Mouse (Mus musculus) lung, adult 18-20 months (tissue): ENCODE data around the gene Bcat2.
A peak's percentile ranks its signal among the peaks of the same experiment; 100 is the strongest.
"Not testable (repeated sequence)": the region's sequence is repeated elsewhere in the genome, so short reads cannot be mapped to it uniquely, and the experiment has no call there.

Experiments
- DNase-seq, 2 experiments: peaks; one replicate each; pipeline ENCODE4 v3.0.0; 2022; ENCODE audit warnings: mixed read lengths in 2 of 2

Gene Bcat2

DNA sequence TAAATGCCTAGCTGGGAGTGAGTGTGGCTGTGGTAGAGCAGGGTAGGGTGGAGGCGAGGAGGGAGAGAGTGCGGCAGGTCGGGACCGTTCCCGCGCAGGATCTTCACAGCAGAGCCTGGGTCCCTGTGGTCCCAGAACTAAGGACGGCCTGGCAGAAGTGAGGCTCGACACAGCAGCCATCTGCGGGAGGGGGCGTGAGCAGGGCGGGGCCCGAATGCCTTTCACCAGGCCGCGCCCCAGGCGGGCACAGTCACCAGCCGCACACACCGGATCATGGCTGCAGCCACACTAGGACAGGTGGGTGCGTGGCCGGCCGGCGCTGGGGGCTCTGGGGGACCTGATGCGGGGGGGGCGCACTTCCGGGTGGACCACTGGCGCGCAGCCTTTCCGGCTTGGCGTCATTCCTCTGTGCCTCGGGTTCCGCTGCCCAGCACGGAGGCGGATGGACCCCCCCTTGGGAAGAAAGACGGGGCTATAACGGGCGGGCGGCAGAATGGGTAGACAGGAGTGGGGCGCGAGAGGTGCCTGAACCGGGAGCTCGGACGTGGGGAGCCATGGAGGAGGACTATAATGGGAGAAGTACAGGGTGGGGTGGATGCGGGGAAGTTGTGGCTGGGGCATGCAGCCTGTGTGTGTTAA, at the start of gene Bcat2:
Bcat2 (plus strand) TSS at position 51 of the 639 bp plus-strand sequence.
- DNase-seq = peak; percentile 85 to 91

DNA sequence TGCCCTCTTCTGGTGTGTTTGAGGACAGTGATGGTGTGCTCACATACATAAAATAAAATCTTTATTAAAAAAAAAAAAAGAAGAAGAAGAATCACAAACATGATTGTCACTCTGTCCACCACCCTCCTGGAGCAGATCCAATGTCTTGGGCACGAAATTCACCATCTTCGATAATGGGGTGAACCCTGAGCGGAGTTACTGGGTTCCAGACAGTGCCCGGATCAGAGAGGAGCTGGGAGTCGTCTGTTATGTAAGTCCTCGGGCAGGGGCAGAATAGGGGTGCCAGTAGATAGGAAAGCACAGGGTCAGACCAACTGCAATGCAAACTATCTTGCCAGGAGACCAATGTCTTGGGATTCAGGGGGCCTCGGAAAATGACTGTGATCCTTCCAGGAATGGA, 49.3 kb upstream of the Bcat2 start:
- DNase-seq = no peak

DNA sequence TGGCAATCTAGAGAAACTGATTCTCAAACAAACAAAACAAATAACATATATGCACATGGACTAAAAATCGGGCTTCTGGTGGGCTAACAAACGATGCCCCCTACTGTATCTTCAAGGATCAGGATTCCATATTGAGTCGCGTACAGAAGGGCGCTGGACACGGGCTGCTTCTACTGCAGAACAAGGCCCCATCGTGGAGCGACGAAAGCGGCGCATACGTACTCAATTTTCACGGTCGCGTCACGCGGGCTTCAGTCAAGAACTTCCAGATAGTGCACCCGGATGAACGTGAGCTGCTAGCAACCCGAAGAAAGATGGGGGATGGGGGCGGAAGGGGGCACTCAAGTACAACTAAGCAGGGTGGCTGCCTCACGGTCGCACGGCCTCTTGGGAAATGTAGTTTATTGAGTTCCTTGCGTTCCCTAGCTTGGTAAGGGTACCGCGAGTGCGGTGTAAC, 48.2 kb upstream of the Bcat2 start:
- DNase-seq = peak; percentile 90 to 93

DNA sequence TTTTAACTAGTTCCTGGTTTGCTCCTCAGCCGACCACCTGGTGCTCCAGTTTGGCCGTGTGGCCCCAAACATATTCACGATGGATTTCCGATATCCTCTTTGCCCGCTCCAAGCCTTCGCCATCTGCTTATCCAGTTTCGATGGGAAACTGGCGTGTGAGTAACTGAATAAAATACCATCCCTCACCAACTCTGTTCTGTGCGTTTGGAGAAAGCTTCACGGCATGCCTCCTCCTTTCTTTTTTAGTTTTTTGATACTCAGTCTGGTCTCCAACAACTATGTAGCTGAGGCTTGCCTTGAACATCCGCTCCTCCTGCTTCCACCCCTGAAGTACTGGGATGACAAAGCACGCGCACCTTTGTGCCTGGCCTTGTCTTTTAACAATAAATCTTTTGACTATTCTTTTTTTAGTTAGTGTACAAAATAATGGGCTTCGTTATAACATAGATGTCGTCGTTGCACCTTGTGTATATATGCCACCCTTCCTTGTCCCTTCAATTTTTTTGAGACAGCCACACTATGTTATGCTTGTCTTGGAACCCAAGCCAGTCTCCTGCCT, 47.7 kb upstream of the Bcat2 start:
- no peak for DNase-seq

DNA sequence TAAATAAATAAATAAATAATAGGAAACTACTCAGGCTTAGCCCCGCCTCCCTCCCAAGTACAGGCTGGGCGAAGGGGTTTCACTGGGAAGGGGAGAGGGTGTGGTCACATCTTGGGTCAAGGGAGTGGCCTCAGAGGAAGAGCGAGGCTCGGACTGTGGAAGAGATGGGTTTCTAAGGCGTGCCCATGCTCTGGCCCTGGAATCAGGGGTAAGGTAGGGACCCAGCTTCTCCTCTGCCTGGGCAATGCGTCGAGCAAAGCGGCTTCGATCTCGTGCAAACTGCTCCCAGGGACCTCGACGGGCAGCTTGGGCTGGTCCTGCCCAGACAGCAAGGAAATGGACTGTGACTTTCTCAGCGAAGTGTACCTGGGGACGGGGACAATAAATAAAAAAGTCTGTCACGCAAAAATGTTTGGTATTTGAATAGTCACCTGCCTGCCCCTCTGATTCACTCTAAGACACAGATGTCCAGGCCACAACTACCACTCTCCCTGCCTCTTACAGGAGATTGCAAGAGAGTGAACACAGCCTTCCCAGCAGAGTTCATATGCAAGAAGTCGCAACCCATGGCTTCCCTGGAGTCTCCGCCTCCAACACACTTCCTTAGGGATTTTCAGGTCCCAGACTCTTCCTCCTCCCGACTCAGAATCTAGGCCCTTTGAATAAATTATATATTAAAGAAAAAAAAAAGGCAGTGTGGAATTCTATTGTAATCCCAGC, 46.8 kb upstream of the Bcat2 start:
- DNase-seq = no peak

DNA sequence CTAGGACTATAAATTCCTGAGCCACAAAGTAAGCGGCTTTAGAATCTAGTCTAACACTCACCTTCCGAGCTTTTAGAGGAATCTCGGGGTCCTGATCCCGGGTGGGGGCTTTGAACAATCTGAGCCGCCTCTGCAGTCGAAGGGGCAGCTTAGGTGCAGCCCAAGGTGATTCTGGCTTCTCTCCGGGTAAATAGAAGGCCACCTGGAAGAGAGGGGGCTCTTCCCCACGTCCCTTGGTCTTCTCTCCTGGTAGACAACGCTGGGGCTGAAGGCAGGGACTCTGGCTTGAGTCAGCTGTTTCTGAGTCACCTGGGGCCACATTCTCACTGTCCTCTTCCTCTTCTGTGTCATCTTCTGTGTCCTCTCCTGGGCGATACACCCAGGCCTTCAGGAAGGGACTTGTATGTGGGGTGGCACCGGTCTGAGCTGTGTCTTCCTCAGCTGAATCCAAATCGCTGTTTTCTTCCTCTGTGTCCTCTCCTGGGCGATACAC, 46.2 kb upstream of the Bcat2 start:
- no peak for DNase-seq

DNA sequence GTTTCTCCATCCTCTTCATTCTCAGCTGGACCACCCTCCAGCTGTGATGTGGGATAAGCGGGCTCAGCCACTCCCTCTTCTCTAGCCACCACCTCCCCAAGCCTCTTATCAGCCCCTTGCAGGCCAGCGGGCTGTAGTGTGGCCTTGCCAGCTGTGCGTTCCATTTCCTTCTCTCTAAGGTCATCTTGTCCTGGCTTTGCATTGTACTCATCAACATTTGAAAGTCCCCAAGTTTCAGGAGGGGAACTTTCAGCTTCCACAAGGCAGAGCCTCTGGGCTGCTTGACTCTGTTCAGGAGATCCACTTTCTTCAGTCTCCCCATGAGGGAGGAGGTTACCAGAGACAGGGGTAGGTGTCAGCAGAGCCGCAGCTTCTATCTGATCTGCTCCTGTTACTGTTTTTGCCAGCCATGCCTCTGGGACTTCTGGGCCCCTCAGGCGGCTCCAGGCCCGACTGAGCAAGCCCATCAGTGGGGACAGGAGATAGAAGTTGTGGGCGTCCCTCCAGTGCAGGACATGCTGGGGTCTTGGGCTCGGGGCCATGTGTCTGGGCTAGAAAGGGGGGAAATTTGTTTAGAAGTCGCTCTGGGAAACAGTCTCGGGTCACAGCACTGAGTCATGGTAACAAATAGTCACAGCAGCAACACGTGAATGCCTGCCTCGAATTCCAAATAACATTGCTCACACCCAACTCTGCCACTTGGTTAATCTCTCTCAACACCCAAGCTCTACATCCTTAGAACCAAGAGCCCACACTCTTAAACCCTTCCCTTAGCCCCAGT, 44.9 kb upstream of the Bcat2 start:
- DNase-seq = peak; percentile 60 to 64

DNA sequence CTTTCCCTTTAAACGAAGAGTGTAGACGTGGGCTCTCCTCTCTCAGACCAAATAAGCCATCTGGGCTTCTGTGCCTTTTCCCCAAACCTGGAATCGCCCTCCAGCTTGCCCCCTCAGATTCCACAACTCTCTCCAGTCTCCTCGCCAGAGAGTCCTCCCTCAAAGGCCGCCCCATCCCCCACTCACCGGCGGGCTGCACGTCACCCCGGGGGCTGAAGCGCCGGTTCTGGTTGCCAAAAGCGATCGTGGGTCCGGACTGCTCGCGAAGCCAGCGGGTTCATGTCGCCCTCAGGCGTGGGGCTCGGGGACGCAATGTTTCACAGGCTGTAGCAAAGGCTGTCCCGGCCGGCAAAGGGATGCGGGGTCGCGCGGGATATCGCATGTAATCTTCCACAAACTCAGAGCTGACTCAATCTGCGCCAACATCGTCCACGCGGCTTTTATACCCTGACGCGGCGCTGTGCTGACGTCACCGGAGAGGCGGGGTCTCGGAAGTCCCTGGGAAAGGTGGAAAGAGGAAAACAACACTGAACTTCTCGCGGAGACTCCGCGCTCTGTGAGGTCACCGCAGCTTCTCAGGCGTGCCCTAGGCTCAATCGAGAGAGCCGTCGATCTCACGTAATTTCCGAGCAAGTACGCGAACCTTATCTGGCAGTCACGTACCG, 44.0 kb upstream of the Bcat2 start, which contains the start of the genes Ppp1r15a and Plekha4:
Ppp1r15a (minus strand) TSS at position 460 of the 665 bp plus-strand sequence.
Plekha4 (plus strand) TSS at position 522 of the 665 bp plus-strand sequence.
- DNase-seq = peak; percentile 97 to 98

DNA sequence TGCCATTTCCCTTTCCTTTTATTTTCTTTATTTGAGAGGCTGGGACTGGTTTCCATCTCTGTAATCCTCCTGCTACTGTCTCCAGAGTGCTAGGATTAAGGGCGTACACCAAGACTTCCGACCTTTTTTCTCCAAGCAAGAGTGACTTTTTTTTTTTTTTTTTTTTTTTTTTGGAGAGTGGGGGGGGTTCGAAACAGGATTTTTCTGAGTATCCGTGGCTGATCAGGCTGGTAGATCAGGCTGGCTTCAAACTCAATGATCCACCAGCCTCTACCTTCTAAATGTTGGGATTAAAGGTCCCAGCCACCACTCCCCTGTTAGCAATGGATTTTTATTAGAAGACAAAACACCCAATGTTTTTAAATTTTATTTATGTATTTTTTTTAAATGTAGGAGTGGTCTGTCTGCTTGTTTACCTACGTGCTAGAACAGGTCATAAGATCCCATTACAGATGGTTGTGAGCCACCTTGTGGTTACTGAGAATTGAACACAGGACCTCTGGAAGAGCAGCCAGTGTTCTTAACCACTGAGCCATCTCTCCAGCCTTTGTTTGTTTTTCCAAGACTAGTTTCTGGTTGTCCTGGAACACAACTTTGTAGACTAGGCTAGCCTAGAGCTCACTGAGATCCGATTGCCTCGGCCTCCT, 43.4 kb upstream of the Bcat2 start:
- DNase-seq = peak in 1 of 2 experiments; percentile 54

DNA sequence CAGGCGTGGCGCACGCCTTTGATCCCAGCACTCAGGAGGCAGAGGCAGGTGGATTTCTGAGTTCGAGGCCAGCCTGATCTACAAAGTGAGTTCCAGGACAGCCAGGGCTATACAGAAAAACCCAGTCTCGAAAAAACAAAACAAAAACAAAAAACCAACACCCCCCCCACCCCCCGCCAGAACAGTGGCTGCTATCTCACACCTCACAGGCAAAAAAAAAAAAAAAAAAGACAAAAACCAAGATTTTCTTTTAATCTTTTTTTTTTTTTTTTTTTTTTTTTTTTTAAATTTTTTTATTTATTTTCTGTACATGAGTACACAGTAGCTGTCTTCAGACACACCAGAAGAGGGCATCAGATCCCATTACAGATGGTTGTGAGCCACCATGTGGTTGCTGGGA, 42.8 kb upstream of the Bcat2 start:
- not testable (repeated sequence) for DNase-seq

DNA sequence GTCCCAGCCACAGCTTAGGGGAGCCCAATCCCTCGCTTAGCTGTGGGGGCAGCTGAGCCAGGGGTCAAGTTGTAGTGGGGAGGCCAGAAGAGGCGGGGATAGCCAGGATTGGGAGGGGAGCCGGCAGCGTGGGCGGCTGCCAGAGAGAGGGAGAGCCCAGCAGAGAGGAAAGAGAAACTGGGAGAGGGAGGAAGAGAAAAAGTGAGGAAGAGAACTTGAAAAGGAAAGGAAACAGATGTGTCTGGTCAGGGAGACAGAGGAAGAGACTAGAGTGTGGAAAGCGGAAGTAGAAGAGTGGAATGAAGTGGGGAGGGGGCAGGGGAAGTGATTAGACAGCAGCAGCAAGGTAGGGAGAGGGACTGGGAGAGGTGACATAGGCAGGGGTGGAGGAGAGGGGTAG, 40.5 kb upstream of the Bcat2 start:
- no peak for DNase-seq

DNA sequence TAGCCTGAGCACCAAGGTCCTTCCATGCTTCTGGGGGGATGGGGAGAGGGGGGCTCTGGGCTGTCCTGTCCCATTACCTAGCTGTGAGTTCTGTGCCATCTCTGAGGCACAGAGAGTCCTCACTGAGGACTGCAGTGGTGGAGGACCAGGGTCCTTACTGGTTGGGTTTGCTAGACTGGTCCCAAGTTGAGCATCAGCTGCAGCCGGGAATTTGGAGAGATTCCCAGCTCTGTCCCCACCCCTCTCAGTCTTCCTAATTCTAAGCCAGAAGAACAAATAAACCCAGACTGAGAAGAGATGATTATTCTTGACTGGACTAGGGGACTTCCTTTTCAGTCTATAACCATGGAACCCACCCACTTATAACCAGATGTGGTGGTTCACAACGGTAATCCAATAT, 39.3 kb upstream of the Bcat2 start:
- DNase-seq = no peak

DNA sequence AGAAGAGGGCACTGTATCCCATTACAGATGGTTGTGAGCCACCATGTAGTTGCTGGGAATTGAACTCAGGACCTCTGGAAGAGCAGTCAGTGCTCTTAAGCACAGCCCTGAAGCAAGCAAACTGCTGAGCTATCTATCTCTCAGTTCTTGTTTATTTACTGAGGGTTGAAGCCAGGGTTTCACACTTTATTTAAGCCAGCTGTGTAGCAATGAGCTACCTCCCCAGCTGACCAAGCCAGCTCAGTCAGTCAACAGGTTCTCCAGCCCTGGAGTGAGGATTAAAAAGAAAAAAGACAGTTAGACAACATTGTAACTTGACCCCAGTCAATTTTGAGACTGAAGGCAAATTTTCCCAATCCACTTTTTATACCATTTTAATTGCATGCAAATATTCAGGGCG, 34.3 kb upstream of the Bcat2 start:
- no peak for DNase-seq

DNA sequence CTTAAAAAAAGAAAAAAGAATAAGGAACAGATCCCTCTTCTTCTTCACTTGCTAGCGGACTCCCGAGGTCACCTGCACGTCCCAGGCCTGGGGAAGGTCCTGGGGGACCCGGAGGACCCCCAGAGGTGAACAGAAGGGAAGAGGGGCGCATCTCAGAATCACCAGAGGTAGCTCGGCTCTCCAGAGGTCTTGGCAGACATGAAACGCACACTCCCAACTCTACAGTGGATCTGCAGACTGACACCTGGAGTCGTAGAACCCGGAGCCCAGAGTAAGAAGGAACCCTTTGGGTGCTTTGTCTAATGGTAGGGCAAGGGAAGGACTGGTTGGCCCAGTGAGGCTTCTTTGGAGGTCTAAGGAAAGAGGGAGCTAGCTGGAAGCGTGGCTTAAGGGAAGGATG, 32.4 kb upstream of the Bcat2 start:
- no peak for DNase-seq

DNA sequence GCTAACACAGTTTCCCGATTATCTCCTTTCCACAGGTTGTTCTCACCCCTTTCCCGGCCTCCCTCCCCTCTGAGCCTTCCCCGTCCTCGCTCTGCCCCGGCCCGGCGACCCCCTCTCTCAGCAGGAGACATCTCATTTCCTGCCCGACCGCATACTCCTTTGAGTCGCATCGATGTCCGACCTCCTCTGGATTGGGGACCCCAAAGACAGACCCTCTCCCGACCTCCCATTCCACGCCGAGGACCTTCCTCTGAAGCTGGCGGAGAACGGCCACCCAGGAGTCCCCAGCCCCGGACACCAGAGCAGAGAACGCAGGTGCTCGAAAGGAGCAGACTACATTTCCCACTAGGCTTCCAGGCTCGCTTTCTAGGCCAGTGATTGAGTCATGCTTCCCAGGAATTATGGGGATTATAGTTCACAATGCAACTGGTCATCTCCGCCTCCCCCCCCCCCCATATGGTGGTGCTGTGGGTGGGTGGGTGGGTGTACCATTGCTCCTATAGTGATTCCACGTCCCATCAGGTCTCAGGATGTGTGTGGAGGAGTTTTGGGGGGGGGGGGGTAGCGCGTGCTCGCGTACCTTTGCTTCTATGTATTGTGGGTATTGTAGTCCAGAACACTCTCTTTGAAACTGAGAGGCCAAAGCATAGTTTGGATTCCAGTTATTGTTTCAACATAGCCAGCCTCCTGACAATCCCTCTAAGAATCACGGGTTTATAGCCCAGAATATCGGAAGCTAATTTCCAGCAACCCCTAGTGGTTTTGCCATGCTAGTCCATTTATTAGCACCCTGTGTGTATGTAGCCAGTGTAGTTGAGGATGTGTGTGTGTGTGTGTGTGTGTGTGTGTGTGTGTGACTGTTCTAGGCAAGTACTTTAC, 31.6 kb upstream of the Bcat2 start:
- peak; percentile 51 to 71 for DNase-seq

DNA sequence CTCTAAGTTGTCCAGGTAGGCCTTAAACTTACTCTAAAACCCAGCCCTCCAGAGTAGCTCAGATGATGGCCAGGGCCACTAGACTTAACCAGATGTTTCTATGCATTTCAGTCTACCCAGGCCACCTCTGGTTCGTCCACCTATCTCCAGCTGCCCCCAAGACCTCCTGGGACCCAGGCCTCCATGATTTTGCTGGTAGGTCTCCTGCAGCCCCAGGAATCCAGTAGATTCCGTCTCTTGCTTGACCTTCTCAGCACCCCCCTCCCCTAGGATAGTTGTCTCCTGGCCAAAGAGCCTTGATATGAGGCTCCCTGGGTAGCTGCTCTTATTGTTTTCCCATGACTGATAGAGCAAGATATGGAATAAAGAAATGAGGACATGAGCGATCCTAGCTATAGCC, 30.9 kb upstream of the Bcat2 start:
- DNase-seq = no peak

DNA sequence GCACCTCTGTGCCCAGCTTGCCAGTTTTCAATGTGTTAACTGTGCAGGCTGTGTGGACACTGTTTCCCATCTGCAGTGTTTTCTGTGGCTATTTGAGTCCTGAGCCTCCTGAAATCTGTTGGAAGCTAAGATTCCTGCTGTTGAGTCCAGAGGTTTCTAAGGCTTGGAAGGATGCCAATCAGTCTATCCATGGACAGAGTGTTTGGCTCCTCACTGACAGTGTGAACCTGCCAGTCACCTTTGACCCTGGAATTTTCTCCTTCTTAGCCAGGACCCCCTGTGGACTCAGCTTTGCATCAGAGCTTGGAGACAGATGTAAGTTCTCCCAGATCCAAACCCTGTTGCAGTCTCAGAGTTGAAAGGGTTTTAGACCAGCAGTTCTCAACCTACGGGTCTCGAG, 29.7 kb upstream of the Bcat2 start:
- DNase-seq = no peak

DNA sequence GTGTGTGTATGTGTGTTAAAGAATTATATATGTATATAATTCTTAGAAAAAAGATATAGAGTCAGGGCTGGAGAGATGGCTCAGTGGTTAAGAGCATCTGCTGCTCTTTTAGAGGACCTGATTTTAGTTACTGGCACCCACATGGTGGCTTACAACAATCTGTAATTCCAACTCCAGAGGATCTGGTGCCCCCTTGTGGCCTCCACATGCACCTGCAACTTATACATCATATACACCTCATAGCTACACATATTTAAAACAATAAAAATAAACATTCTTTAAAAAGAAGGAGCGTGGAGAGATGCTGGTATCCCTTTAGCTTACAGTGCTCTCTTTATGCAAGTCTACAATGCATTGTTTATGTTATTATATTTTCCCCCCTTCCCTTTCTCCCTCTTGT, 25.4 kb upstream of the Bcat2 start:
- DNase-seq = no peak

DNA sequence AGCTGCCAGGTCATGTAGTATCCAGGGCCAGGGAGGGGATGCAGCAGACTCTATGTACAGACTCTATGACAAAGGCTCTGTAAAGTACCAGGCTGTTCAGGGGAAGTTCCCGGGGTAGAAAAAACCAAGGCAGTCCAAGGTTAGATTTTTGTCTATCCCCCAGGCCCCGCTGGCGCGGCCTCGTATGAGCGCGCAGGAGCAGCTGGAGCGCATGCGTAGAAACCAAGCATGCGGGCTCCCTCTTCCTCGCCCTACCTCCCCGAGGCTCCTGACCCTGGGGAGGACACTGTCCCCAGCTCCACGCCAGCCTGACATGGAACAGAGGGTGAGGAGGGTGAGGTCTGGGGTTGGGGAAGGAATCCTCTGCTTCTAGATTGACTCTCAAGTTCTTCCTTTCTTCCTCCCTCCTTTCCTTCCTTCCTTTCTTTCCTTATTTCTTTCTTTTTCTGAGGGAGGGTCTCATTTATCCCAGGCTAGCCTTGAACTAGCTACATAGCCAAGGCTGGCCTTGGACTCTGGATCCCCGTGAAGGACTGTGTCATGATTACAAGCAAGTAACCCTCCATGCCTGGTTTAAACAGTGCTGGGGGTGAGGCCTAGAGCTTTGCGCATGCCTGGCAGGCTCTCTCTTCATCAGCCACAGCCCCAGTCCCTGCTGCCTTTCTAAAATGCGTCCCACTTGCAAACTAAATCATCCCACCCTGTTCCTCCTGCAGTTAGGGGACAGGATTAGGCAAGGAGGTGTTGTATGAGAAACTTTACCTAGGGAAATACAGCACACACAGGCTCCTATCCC, 20.1 kb upstream of the Bcat2 start:
- DNase-seq = no peak
